ENCODE assay signal across 10 mouse cellular contexts in the genomic region with DNA sequence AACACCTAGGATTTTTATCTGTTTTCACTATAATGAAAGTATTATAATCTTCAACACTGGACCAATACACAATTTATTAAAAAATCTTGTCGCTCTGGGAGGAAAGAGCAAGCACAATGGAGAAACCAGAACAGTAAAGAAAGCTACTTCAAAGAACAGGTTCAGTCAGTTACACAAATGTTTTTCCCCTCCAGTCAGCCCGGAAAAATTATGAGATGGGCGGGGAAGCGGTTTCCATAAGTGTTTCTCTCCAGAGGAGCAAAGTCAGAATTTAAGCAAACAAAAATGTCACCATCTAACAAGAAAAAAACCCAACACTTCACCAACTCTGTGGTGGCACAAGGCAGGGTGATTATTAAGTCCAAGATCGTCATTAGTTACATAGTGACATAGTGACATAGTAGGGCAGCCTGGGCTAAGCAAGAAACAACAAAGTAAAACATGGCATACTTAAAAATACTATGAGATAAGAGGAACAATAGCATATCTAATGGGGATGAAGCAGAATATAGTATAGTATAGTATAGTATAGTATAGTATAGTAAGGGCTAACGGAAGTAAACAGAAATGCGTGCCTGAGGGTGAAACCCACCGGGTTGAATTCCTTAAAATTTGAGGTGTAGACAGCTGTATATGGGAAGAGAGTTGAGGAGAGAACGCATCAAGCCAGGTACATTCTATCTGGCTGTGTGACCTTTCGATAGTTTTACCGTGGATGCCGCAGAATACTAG.
DNase-seq lines count a peak whose midpoint lies in the region; ATAC-seq lines count a peak whose summit lies in the region.
"Had no signal": no experiment of that assay in that cellular context is flagged by ENCODE, and none has a peak within 500 bp of the region (broad histone marks: within the 10 kb centered on the region; RNA-seq: fewer than 3 reads in every experiment).

No protein-coding gene starts in this region.

- H3K4me1 ChIP-seq in limb, embryonic 11.5 days (ENCODE audit: control insufficient read depth, insufficient read depth, low read length) = 0 out of 2 replicates have a peak, but pooled peaks cover 2% of the 10 kb centered on the region
- H3K4me1 ChIP-seq in limb, embryonic 10.5 days = peaks cover 8% of the 10 kb centered on the region
- peaks cover 7% of the 10 kb centered on the region for H3K4me1 ChIP-seq in forebrain, embryonic 14.5 days (ENCODE audit: control insufficient read depth, insufficient read depth, low read length)
- H3K4me1 ChIP-seq in limb, embryonic 13.5 days = no peaks in the 10 kb centered on the region
- H3K4me1 ChIP-seq in neural tube, embryonic 12.5 days = peaks cover 3% of the 10 kb centered on the region; the same call in 1 of the 2 replicates
- H3K4me1 ChIP-seq in liver, embryonic 12.5 days = 0 out of 2 replicates have a peak, but pooled peaks cover 8% of the 10 kb centered on the region
- H3K4me1 ChIP-seq: heart, embryonic 13.5 days; stomach, embryonic 15.5 days had no signal

- whole genome bisulfite sequencing in limb, embryonic 11.5 days = 68% methylated on average over 12 of the region's 12 CpGs
- 76% methylated on average over 12 of the region's 12 CpGs for WGBS in limb, embryonic 10.5 days
- 68% methylated on average over 12 of the region's 12 CpGs for WGBS in forebrain, embryonic 14.5 days
- WGBS in limb, embryonic 13.5 days = 65% methylated on average over 12 of the region's 12 CpGs
- WGBS in neural tube, embryonic 12.5 days = 76% methylated on average over 12 of the region's 12 CpGs
- WGBS in liver, embryonic 12.5 days (ENCODE audit: insufficient replicate concordance) = 77% methylated on average over 12 of the region's 12 CpGs

- H3K36me3 ChIP-seq in limb, embryonic 11.5 days (ENCODE audit: control insufficient read depth, insufficient read depth, low read length) = no peaks in the 10 kb centered on the region
- H3K36me3 ChIP-seq in limb, embryonic 10.5 days = no peaks in the 10 kb centered on the region
- no peaks in the 10 kb centered on the region for H3K36me3 ChIP-seq in forebrain, embryonic 14.5 days (ENCODE audit: control insufficient read depth, insufficient read depth, low read length)
- H3K36me3 ChIP-seq in limb, embryonic 13.5 days = no peaks in the 10 kb centered on the region
- H3K36me3 ChIP-seq in neural tube, embryonic 12.5 days = no peaks in the 10 kb centered on the region
- H3K36me3 ChIP-seq in liver, embryonic 12.5 days = peaks cover 55% of the 10 kb centered on the region
- H3K36me3 ChIP-seq: heart, embryonic 13.5 days; stomach, embryonic 15.5 days had no signal

- H3K27me3 ChIP-seq in limb, embryonic 11.5 days (ENCODE audit: control insufficient read depth, insufficient read depth, low read length) = no peaks in the 10 kb centered on the region
- no peaks in the 10 kb centered on the region for H3K27me3 ChIP-seq in limb, embryonic 10.5 days (ENCODE audit: low read depth, poor library complexity, severe bottlenecking)
- H3K27me3 ChIP-seq in forebrain, embryonic 14.5 days (replicated peaks; ENCODE audit: control insufficient read depth, insufficient read depth, low read length) = no peaks in the 10 kb centered on the region
- no peaks in the 10 kb centered on the region for H3K27me3 ChIP-seq in limb, embryonic 13.5 days
- no peaks in the 10 kb centered on the region for H3K27me3 ChIP-seq in neural tube, embryonic 12.5 days (replicated peaks)
- no peaks in the 10 kb centered on the region for H3K27me3 ChIP-seq in liver, embryonic 12.5 days (replicated peaks)
- H3K27me3 ChIP-seq: heart, embryonic 13.5 days; stomach, embryonic 15.5 days had no signal

- 0 out of 2 replicates have a peak, but pooled peaks have one; percentile 51 for ATAC-seq in limb, embryonic 11.5 days (ENCODE audit: insufficient number of reproducible peaks, low FRiP score, low TSS enrichment, low read depth)
- peak; percentile 23 for ATAC-seq in forebrain, embryonic 14.5 days
- peak; percentile 36; the same call in 1 of the 2 replicates for ATAC-seq in limb, embryonic 13.5 days (ENCODE audit: low FRiP score, low read depth)
- ATAC-seq in neural tube, embryonic 12.5 days (ENCODE audit: low FRiP score, low read depth) = peak; percentile 22; the same call in 1 of the 2 replicates
- ATAC-seq in liver, embryonic 12.5 days = no peak

- no peak overlapping the region for H3K9ac ChIP-seq in limb, embryonic 11.5 days (ENCODE audit: low read length)
- H3K9ac ChIP-seq in forebrain, embryonic 14.5 days (ENCODE audit: low read length) = no peak overlapping the region
- H3K9ac ChIP-seq in limb, embryonic 13.5 days = no peak overlapping the region
- no peak overlapping the region for H3K9ac ChIP-seq in neural tube, embryonic 12.5 days
- no peak overlapping the region for H3K9ac ChIP-seq in liver, embryonic 12.5 days
- H3K9ac ChIP-seq: heart, embryonic 13.5 days; stomach, embryonic 15.5 days had no signal

- H3K4me3 ChIP-seq in limb, embryonic 11.5 days (ENCODE audit: low read depth, low read length) = no peak overlapping the region
- H3K4me3 ChIP-seq in limb, embryonic 10.5 days = no peak overlapping the region
- no peak overlapping the region for H3K4me3 ChIP-seq in forebrain, embryonic 14.5 days (ENCODE audit: low read depth, low read length)
- no peak overlapping the region for H3K4me3 ChIP-seq in limb, embryonic 13.5 days
- no peak overlapping the region for H3K4me3 ChIP-seq in neural tube, embryonic 12.5 days
- H3K4me3 ChIP-seq in liver, embryonic 12.5 days = no peak overlapping the region
- H3K4me3 ChIP-seq: heart, embryonic 13.5 days; stomach, embryonic 15.5 days had no signal

- no peak overlapping the region for H3K27ac ChIP-seq in limb, embryonic 11.5 days (replicated peaks; ENCODE audit: low read depth, low read length)
- no peak overlapping the region for H3K27ac ChIP-seq in limb, embryonic 10.5 days
- no peak overlapping the region for H3K27ac ChIP-seq in forebrain, embryonic 14.5 days (ENCODE audit: low read depth, low read length)
- no peak overlapping the region for H3K27ac ChIP-seq in limb, embryonic 13.5 days
- H3K27ac ChIP-seq in neural tube, embryonic 12.5 days = no peak overlapping the region
- no peak overlapping the region for H3K27ac ChIP-seq in liver, embryonic 12.5 days
- H3K27ac ChIP-seq: heart, embryonic 13.5 days; stomach, embryonic 15.5 days had no signal

- no peak overlapping the region for H3K4me2 ChIP-seq in limb, embryonic 11.5 days (ENCODE audit: low read depth, severe bottlenecking)
- H3K4me2 ChIP-seq in forebrain, embryonic 14.5 days (ENCODE audit: low read length) = no peak overlapping the region
- H3K4me2 ChIP-seq in limb, embryonic 13.5 days (replicated peaks) = no peak overlapping the region
- H3K4me2 ChIP-seq in neural tube, embryonic 12.5 days (replicated peaks) = no peak overlapping the region
- H3K4me2 ChIP-seq in liver, embryonic 12.5 days = no peak overlapping the region
- H3K4me2 ChIP-seq: heart, embryonic 13.5 days; stomach, embryonic 15.5 days had no signal

- DNase-seq in limb, embryonic 11.5 days (ENCODE audit: low spot score) = no peak
- DNase-seq in limb, embryonic 10.5 days (ENCODE audit: low spot score) = no peak
- no peak for DNase-seq in forebrain, embryonic 14.5 days (ENCODE audit: low spot score)
- no peak for DNase-seq in right cerebral cortex, postnatal 10 days (ENCODE audit: low spot score in 2 of 2)
- no peak for DNase-seq in layer of hippocampus, postnatal 25 days (ENCODE audit: extremely low spot score in 1 of 2, low spot score in 1 of 2)

- no peaks in the 10 kb centered on the region for H3K9me3 ChIP-seq in limb, embryonic 11.5 days (ENCODE audit: control insufficient read depth, low read length)
- H3K9me3 ChIP-seq in limb, embryonic 10.5 days (replicated peaks) = no peaks in the 10 kb centered on the region
- H3K9me3 ChIP-seq in forebrain, embryonic 14.5 days (replicated peaks; ENCODE audit: control insufficient read depth, low read length) = no peaks in the 10 kb centered on the region
- no peaks in the 10 kb centered on the region for H3K9me3 ChIP-seq in limb, embryonic 13.5 days
- H3K9me3 ChIP-seq in neural tube, embryonic 12.5 days = no peaks in the 10 kb centered on the region
- no peaks in the 10 kb centered on the region for H3K9me3 ChIP-seq in liver, embryonic 12.5 days (replicated peaks)
- H3K9me3 ChIP-seq: heart, embryonic 13.5 days; stomach, embryonic 15.5 days had no signal
